Mouse (Mus musculus) MEL (cell line): ENCODE measurements at regions not wholly inside any gene's neighbourhood (a gene's known extent, or its start where the extent isn't known, plus 50 kb on each side); places are given as distances from the start of the nearest gene placed in this dataset.

Experiments
- CTCF ChIP-seq, 3 experiments: IDR thresholded peaks in 2 of 3; conservative IDR thresholded peaks in 1 of 3; 2 replicates each; pipeline ENCODE4 v1.5.1; 2011 to 2012; ENCODE audit warnings: low read length in 3 of 3, low read depth in 2 of 3, mild to moderate bottlenecking in 2 of 3, improper control_type of control experiment in 1 of 3, inconsistent platforms in 1 of 3, mixed read lengths in 1 of 3, moderate library complexity in 1 of 3; ENCODE audit not compliant: control insufficient read depth in 1 of 3, insufficient read depth in 1 of 3, poor library complexity in 1 of 3, severe bottlenecking in 1 of 3
- E2F4 ChIP-seq: IDR thresholded peaks from 2 replicates; pipeline ENCODE4 v1.6.1; 2011; ENCODE audit warnings: low read depth, low read length, improper control_type of control experiment, borderline replicate concordance
- SIN3A ChIP-seq: IDR thresholded peaks from 2 replicates; pipeline ENCODE4 v1.6.1; 2012; ENCODE audit warnings: low read length, improper control_type of control experiment, inconsistent platforms
- USF1 ChIP-seq: IDR thresholded peaks from 2 replicates; pipeline ENCODE4 v1.6.1; 2014; ENCODE audit warnings: low read depth, mild to moderate bottlenecking, inconsistent platforms, low read length, improper control_type of control experiment, moderate library complexity

DNA sequence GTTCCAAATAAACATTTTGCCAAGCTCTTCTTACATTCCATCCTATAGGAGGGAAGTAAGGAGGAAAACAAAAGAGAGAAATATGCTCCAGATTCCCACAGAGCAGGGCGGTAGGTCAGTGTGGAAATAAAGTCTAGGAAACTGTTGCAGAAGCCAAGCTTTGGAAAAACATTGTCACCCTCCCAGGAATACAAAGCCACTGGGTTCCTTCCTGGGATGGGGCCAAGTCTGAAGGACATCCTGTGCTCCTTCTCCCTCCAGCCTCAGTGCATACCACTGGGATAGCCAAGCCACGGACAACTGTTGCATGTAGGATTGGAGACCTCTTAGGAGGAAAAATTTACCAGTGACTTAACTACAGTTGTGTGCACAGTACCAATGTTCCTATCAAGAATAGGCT lies 195.8 kb upstream of the Cdyl start:
- no peak for TF ChIP-seq CTCF (IDR thresholded peaks at IDR 0.05 in 2 of 3, conservative IDR thresholded peaks at IDR 0.05 in 1 of 3; ENCODE audit: control insufficient read depth in 1 of 3, insufficient read depth in 1 of 3, low read depth in 2 of 3, low read length in 3 of 3, poor library complexity in 1 of 3, severe bottlenecking in 1 of 3)
- TF ChIP-seq SIN3A: no peak
- TF ChIP-seq E2F4: no peak
- no peak for TF ChIP-seq USF1
